Mouse (Mus musculus): ENCODE results near the gene Aim2. TPM values are rescaled to one million over a fixed set of nuclear protein-coding genes. Genes with fewer than 3 reads are reported as not detected.

The Aim2 gene
- polyA plus RNA-seq, 1 experiment from 2014 or later = 4.0 TPM

DNA sequence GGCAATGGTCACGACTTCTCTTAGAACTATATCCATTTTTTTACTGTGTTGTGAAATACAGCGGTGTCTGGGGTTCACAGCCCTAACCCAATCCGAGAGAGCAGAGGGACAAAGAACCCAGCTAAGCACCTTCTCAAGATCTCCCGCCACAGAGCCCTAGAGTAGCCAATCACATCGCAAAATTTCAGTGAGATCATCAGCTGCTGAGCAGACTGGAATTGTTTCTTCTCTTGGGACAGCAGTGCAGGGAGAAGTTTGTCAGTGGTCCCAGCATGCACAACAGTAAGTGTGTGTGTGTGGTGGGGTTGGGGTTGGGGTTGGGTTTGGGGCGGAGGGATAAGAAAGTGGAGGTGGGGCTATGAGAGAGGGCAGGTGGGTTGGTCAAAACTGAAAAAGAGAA lies 733 bp upstream of the Aim2 start:
- H3K4me3 ChIP-seq = peak overlapping the region; percentile 27
- no peaks in the 10 kb centered on the region for H3K9me3 ChIP-seq
- no peak overlapping the region for H3K27ac ChIP-seq
- WGBS = 5% methylated on average over 6 of the region's 6 CpGs
- no peaks in the 10 kb centered on the region for H3K27me3 ChIP-seq
- no peak overlapping the region for H3K9ac ChIP-seq
- peak overlapping the region; percentile 46 for H3K4me2 ChIP-seq (replicated peaks)
- no peaks in the 10 kb centered on the region for H3K36me3 ChIP-seq
- ATAC-seq (ENCODE audit: insufficient number of reproducible peaks, insufficient read depth, low FRiP score, low TSS enrichment) = peak; percentile 65
- H3K4me1 ChIP-seq = peaks cover 10% of the 10 kb centered on the region; the same call in 1 of the 2 replicates

DNA sequence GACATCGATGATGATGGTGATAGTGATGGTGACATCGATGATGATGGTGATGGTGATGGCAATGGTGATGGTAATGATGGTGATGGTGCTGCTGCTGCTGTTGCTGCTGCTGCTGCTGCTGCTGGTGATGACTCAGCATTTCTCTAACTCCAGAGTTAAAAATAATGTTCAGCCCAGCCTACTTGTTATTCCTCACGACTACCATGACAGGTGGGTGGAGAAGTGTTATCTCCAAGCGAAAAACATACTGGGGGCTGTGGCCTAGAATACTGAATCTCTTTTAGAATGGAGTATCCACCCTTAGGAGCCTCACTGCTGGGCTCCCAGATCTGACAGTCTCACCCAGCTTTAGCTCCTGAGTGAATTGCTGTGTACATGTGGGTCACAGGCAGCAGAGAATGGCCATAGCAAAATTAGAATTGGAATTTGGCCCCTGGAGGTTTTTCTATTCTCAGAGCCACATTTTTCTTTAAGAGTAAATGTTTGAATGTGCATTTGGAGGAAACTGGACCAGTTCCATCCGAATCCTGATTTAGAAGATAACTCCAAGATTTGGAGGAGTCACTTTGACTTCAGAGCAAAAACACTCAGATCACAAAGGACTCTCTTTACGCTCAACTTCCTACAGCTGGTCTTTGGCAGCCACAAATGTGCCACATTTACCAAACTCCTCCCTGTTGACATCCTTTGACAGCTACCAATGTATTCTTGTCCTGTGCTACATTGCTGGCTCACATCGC lies 4.6 kb downstream of the Aim2 start:
- no peak overlapping the region for H3K4me2 ChIP-seq (replicated peaks)
- WGBS = 74% methylated on average over 7 of the region's 7 CpGs
- no peaks in the 10 kb centered on the region for H3K36me3 ChIP-seq
- H3K9me3 ChIP-seq = no peaks in the 10 kb centered on the region
- H3K27me3 ChIP-seq = no peaks in the 10 kb centered on the region
- no peak overlapping the region for H3K9ac ChIP-seq
- no peak for ATAC-seq (ENCODE audit: insufficient number of reproducible peaks, insufficient read depth, low FRiP score, low TSS enrichment)
- no peak overlapping the region for H3K27ac ChIP-seq
- H3K4me3 ChIP-seq = no peak overlapping the region
- peaks cover 6% of the 10 kb centered on the region; the same call in 1 of the 2 replicates for H3K4me1 ChIP-seq

DNA sequence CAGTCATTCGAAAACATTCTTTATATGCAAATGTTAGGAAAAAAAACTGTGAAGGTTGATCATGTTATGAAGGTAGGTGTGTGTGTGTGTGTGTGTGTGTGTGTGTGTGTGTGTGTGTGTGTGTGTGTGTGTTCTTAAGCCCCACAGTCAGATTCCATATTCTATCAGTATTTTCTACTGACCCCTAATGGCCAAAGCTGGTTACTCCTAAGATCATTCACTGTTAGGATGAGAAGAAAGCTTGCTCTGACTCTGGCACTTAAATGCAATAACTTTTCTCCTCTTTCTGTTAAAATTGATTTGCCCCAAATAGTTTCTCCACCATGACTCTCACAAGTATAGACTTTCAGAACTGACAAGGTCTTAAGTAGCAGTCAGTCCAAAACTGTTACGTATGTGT lies 6.0 kb downstream of the Aim2 start:
- no peaks in the 10 kb centered on the region for H3K36me3 ChIP-seq
- H3K4me1 ChIP-seq = peaks cover 6% of the 10 kb centered on the region; the same call in 1 of the 2 replicates
- no peak overlapping the region for H3K4me3 ChIP-seq
- no peak overlapping the region for H3K4me2 ChIP-seq (replicated peaks)
- no peaks in the 10 kb centered on the region for H3K9me3 ChIP-seq
- WGBS = 93% methylated on average over 2 of the region's 2 CpGs
- ATAC-seq (ENCODE audit: insufficient number of reproducible peaks, insufficient read depth, low FRiP score, low TSS enrichment) = no peak
- no peak overlapping the region for H3K9ac ChIP-seq
- H3K27ac ChIP-seq = no peak overlapping the region
- no peaks in the 10 kb centered on the region for H3K27me3 ChIP-seq

DNA sequence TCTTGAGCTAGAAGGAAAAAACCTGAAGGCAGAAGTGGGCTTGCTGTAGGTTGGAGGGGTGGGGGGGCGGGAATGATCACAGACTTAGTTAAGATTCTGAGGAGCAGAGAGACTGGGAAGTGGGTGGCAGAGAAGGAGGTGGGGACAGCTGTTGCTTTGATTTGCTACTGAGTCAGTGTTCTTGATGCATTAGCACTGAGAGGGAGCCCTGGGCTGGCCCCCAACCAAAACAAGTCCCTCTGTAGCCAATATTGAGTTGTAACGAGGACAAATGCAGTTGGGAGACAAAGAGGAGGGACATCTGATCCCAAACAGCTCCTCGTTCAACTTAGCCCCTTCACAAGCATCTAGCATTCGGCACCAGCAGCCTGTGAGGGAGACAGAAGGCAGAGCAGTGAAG lies 7.1 kb downstream of the Aim2 start:
- Histone ChIP-seq H3K27me3 (no peaks in the 10 kb centered on the region), H3K4me3 (no peak overlapping the region), H3K9ac (no peak overlapping the region), H3K36me3 (no peaks in the 10 kb centered on the region), H3K9me3 (no peaks in the 10 kb centered on the region), H3K4me1 (peaks cover 6% of the 10 kb centered on the region; the same call in 1 of the 2 replicates), H3K27ac (no peak overlapping the region), H3K4me2 (replicated peaks) (no peak overlapping the region)
- WGBS = 59% methylated on average over 4 of the region's 4 CpGs
- ATAC-seq (ENCODE audit: insufficient number of reproducible peaks, insufficient read depth, low FRiP score, low TSS enrichment) = no peak

DNA sequence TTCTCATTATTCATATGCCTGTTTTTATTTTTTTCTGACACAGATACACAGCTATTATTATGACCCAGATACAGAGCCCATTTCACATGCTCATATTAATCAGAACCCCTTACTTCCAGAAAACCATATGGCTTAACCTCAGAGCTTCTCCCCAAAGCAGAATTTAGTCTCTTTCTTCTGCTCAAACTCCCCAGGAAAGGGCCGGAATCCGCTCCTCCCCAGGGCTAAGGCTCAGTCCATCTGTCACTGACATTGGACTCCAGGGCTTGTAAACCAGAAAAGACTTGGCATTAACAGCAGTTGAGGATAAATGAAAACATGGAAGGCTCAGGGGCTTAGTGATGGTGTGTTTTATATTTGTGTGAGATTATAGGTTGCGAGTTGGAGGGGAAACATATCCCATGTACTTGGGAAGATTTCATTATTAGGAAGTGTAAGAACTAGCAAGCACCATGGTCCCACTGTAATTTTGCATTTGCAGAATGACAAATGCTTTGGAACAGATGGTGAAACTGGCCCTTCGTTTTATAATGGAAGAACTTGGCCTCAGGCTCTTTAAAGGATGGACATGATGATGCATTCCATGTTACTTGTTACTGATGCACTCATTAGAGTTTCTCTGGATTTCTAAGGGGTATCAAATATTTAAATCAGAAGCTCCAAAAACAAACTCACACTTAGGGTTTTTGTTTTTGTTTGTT lies 9.1 kb downstream of the Aim2 start:
- 72% methylated on average over 4 of the region's 4 CpGs for WGBS
- H3K9me3 ChIP-seq = no peaks in the 10 kb centered on the region
- ATAC-seq (ENCODE audit: insufficient number of reproducible peaks, insufficient read depth, low FRiP score, low TSS enrichment) = no peak
- H3K4me1 ChIP-seq = peaks cover 6% of the 10 kb centered on the region; the same call in 1 of the 2 replicates
- no peak overlapping the region for H3K9ac ChIP-seq
- no peaks in the 10 kb centered on the region for H3K36me3 ChIP-seq
- no peak overlapping the region for H3K4me3 ChIP-seq
- no peak overlapping the region for H3K4me2 ChIP-seq (replicated peaks)
- no peak overlapping the region for H3K27ac ChIP-seq
- H3K27me3 ChIP-seq = no peaks in the 10 kb centered on the region

DNA sequence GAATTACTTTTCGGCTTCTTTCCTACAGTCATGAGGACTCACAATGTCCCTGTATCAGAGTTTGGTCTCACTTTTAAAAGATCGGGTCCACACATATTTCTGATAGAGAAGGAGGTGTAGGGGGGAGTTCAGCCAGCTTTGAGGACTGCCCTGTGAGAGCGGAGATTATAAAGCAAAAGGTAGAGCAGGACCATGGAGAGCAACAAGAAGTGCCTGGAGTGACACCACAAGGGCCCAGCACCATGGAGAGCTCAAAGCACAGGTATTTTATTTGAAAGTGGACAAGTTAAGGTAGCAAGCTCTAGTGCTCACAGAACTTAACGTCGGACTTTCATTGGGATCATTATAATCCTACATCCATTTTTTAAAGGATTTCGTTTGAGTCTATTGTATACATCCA lies 11.0 kb downstream of the Aim2 start:
- no peak for ATAC-seq (ENCODE audit: insufficient number of reproducible peaks, insufficient read depth, low FRiP score, low TSS enrichment)

DNA sequence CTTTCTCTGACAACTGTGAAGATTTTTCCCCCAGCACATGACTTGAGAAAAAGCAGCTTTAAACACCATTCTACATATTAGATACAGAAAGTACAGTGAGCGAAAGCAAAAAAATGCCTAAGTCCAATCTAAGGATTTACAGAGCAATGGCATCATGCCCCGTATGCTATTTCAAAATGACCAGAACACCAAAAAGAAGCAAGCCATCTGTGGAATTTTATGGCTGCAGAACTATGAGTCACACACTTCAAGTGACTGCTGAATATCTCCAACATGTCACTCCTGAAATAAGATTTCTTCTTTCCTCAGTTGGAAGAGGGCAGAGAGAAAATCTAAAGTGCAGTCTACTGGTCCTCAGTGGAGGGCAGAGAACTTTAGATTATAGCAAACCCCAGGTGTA lies 12.8 kb downstream of the Aim2 start:
- Histone ChIP-seq H3K27me3 (peaks cover 25% of the 10 kb centered on the region), H3K36me3 (no peaks in the 10 kb centered on the region), H3K9me3 (no peaks in the 10 kb centered on the region), H3K9ac (no peak overlapping the region), H3K27ac (no peak overlapping the region), H3K4me1 (peaks cover 11% of the 10 kb centered on the region), H3K4me2 (replicated peaks) (no peak overlapping the region), H3K4me3 (no peak overlapping the region)
- no peak for ATAC-seq (ENCODE audit: insufficient number of reproducible peaks, insufficient read depth, low FRiP score, low TSS enrichment)
- WGBS = 88% methylated on average over 2 of the region's 2 CpGs

More for the DNA sequence above, 11.0 kb downstream of the Aim2 start:
- Histone ChIP-seq H3K4me1 (peaks cover 7% of the 10 kb centered on the region), H3K4me3 (no peak overlapping the region), H3K27ac (no peak overlapping the region), H3K36me3 (no peaks in the 10 kb centered on the region), H3K9ac (no peak overlapping the region), H3K9me3 (no peaks in the 10 kb centered on the region), H3K4me2 (replicated peaks) (no peak overlapping the region), H3K27me3 (peaks cover 10% of the 10 kb centered on the region)
- 30% methylated on average over 6 of the region's 6 CpGs for WGBS

DNA sequence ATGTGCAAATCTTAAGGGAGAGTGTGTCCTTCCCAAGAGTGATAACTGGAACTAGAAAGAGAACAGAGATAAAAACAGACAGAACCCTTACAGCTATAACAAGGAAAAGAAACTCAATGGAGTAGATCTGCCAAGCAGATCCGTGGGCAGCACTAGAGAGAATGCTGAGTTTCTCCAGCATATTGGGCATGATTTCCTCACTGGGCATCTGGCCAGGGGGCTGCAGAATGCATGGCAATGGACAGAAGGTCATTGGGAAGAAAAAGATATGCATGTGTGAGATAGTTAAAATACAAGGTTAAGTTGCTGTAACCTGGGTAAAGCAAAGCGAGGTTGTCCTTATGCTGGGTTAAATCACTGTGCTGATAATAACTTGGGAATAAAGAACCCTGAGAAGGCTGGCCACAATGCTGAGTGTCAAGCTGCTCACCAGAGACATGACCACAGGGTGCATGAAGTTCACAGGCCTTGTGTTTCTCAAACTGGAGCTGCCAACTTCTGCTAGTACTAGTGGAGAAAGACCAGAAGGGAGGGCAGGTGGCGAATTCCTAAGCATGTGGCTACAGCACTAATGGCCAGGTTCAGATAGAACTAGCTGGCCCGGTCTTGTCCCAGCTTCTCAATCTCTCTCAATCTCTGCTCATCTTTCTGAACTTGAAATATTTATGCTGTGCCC lies 13.6 kb downstream of the Aim2 start:
- Histone ChIP-seq H3K9ac (no peak overlapping the region), H3K36me3 (no peaks in the 10 kb centered on the region), H3K9me3 (no peaks in the 10 kb centered on the region), H3K27me3 (peaks cover 25% of the 10 kb centered on the region), H3K27ac (no peak overlapping the region), H3K4me3 (no peak overlapping the region), H3K4me1 (peaks cover 11% of the 10 kb centered on the region), H3K4me2 (replicated peaks) (no peak overlapping the region)
- ATAC-seq (ENCODE audit: insufficient number of reproducible peaks, insufficient read depth, low FRiP score, low TSS enrichment) = no peak
- WGBS = 84% methylated on average over 4 of the region's 4 CpGs

DNA sequence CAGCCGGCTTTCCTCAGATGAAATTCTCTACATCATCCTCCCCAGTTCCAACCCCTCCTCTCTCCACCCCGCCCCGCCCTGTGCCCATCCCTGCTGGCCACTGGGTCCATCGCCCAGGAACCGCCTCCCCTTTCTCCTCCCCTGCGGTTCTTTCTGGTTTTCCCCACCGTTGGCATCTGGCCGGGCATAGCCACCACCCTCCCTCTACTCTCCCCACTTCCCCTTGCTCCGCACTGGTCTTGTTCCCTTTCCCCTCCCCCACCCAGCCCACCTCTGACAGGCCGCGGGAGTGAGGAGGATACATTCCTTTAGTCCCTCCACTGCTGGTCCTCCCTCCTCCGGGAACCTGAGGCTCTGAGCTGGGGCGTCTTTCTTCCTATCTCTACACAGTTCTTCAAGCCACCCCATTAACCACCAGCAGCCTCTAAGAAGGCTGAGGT lies 15.3 kb downstream of the Aim2 start:
- Histone ChIP-seq H3K27me3 (peaks cover 25% of the 10 kb centered on the region), H3K36me3 (no peaks in the 10 kb centered on the region), H3K4me2 (replicated peaks) (peak overlapping the region; percentile 97), H3K9ac (no peak overlapping the region), H3K9me3 (no peaks in the 10 kb centered on the region), H3K27ac (no peak overlapping the region), H3K4me1 (peaks cover 11% of the 10 kb centered on the region), H3K4me3 (peak overlapping the region; percentile 66)
- WGBS = 3% methylated on average over 12 of the region's 13 CpGs
- peak; percentile 36; the same call in 1 of the 2 replicates for ATAC-seq (ENCODE audit: insufficient number of reproducible peaks, insufficient read depth, low FRiP score, low TSS enrichment)

DNA sequence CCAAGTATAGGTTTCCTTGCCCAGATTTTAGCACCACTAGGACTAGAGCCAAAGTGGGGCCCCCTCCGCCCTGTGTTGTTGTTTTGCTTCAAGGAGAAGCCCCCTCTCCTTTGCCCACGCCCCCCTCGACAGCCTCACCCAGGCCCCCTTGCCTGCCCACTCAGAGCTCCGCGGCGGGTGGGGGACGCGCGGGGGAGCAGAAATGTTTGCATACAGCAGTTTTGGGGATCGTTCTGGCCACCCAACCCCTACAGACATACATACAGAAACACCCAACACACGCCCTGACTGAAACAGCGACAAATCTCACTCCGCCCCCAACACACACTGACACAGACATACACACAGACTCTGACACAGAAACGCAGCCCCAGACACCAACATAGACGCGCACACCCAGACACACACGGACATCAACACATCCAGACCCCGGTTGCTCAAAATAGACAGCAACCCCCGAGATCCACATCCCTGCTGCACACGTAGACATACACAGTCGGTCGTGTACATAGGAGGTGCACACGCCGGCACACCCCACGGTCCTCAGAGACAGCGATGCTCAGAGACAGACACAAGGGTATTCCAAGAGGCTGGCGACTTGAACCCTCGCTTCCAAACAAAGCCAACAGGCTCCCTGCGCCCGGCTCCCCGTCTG lies 16.1 kb downstream of the Aim2 start:
- Histone ChIP-seq H3K4me3 (peak overlapping the region; percentile 66), H3K9ac (peak overlapping the region; percentile 62), H3K9me3 (no peaks in the 10 kb centered on the region), H3K27ac (no peak overlapping the region), H3K36me3 (no peaks in the 10 kb centered on the region), H3K4me1 (peaks cover 11% of the 10 kb centered on the region), H3K27me3 (peaks cover 25% of the 10 kb centered on the region), H3K4me2 (replicated peaks) (peak overlapping the region; percentile 97)
- WGBS = under 1% methylated on average over 31 of the region's 31 CpGs
- peak; percentile 22; the same call in 1 of the 2 replicates for ATAC-seq (ENCODE audit: insufficient number of reproducible peaks, insufficient read depth, low FRiP score, low TSS enrichment)

DNA sequence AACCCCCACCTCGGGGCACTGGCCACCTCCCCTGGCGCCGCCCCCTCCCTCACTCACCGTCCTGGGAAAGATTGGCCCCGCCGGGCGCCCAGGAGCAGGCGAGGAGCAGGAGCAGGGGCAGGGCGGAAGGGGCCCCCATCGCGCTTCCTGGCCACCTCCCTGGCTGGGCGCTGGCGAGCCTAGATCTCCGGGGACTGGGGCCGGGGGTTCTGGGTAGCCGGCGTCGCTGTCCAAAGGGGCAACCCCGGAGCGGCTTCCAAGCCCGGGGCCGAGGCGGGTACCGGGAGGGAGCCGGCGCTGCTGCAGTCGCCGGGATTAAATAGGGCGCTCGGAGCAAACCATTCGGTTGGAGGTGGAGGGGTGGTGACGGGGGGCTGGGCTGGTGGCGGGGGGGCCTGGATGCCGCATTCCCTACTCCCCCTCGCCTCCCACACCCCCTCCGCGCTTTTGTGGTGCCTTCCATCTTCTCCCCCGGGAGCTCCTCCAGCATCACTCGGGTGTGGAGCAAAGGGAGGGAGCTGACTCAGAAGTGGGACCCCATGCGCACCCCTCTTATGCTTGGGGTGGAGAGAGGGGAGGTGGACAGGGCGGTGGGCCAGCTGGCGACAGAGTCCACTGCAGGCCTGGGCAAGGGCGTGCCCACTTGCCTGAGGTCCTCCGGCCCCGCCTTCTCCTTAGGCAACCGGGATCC lies 16.8 kb downstream of the Aim2 start, which contains the start of gene Cadm3:
TSS of gene Cadm3 (minus strand) at position 340 of the 691 bp plus-strand sequence.
- WGBS = under 1% methylated on average over 40 of the region's 46 CpGs
- Histone ChIP-seq H3K4me3 (peak within 1 kb of the TSS; percentile 66), H3K27ac (no peak within 1 kb of the TSS), H3K27me3 (peaks cover 25% of the 10 kb centered on the region), H3K9ac (peak within 1 kb of the TSS; percentile 62), H3K4me2 (replicated peaks) (peak within 1 kb of the TSS; percentile 97), H3K9me3 (no peaks in the 10 kb centered on the region), H3K4me1 (peaks cover 11% of the 10 kb centered on the region), H3K36me3 (no peaks in the 10 kb centered on the region)
- ATAC-seq (ENCODE audit: insufficient number of reproducible peaks, insufficient read depth, low FRiP score, low TSS enrichment) = peak; percentile 76
